Mouse (Mus musculus): ENCODE results near the gene Olfr1045. TPM values are rescaled to one million over a fixed set of nuclear protein-coding genes. Genes with fewer than 3 reads are reported as not detected.

Gene Olfr1045
- polyA plus RNA-seq, 1 experiment from 2014 or later, result not detected

Other genes starting within 250 kb of the Olfr1045 start
- not detected in 2 replicates for gene Olfr1029, start 229.1 kb downstream of the Olfr1045 start, polyA plus RNA-seq (2016; fragmentation: Nextera tagmentation; extraction: Ambion mirVana)
- gene Olfr1030, start 223.7 kb downstream of the Olfr1045 start, polyA plus RNA-seq (2016; fragmentation: Nextera tagmentation; extraction: Ambion mirVana), result not detected in 2 replicates
- gene Olfr1031, start 212.7 kb downstream of the Olfr1045 start, polyA plus RNA-seq (2016; fragmentation: Nextera tagmentation; extraction: Ambion mirVana), result not detected in 2 replicates
- not detected in 2 replicates for gene Olfr1032, start 197.5 kb downstream of the Olfr1045 start, polyA plus RNA-seq (2016; fragmentation: Nextera tagmentation; extraction: Ambion mirVana)
- gene Olfr1033, start 182.4 kb downstream of the Olfr1045 start, polyA plus RNA-seq (2016; fragmentation: Nextera tagmentation; extraction: Ambion mirVana), result not detected in 2 replicates
- gene Olfr1034, start 157.1 kb downstream of the Olfr1045 start, polyA plus RNA-seq (2016; fragmentation: Nextera tagmentation; extraction: Ambion mirVana), result 0.04 TPM in 1 of 2 replicates, not detected in the other
- not detected in 2 replicates for gene Olfr1036, start 129.0 kb downstream of the Olfr1045 start, polyA plus RNA-seq (2016; fragmentation: Nextera tagmentation; extraction: Ambion mirVana)
- gene Olfr1037, start 115.6 kb downstream of the Olfr1045 start, polyA plus RNA-seq (2016; fragmentation: Nextera tagmentation; extraction: Ambion mirVana), result not detected in 2 replicates
- gene Olfr1039, start 67.1 kb downstream of the Olfr1045 start, polyA plus RNA-seq (2016; fragmentation: Nextera tagmentation; extraction: Ambion mirVana), result not detected in 2 replicates
- not detected in 2 replicates for gene Olfr1040, start 56.3 kb downstream of the Olfr1045 start, polyA plus RNA-seq (2016; fragmentation: Nextera tagmentation; extraction: Ambion mirVana)
- gene Olfr1042, start 41.2 kb downstream of the Olfr1045 start, polyA plus RNA-seq (2016; fragmentation: Nextera tagmentation; extraction: Ambion mirVana), result not detected in 2 replicates
- gene Olfr1043, start 35.5 kb downstream of the Olfr1045 start, polyA plus RNA-seq (2016; fragmentation: Nextera tagmentation; extraction: Ambion mirVana), result not detected in 2 replicates
- gene Olfr1044, start 25.2 kb downstream of the Olfr1045 start, polyA plus RNA-seq (2016; fragmentation: Nextera tagmentation; extraction: Ambion mirVana), result not detected in 2 replicates
- gene Olfr52, start 17.3 kb downstream of the Olfr1045 start, polyA plus RNA-seq (2016; fragmentation: Nextera tagmentation; extraction: Ambion mirVana), result not detected in 2 replicates
- not detected in 2 replicates for gene Olfr1046, start 16.3 kb upstream of the Olfr1045 start, polyA plus RNA-seq (2016; fragmentation: Nextera tagmentation; extraction: Ambion mirVana)
- not detected in 2 replicates for gene Olfr1047, start 28.4 kb upstream of the Olfr1045 start, polyA plus RNA-seq (2016; fragmentation: Nextera tagmentation; extraction: Ambion mirVana)
- gene Olfr1048, start 37.3 kb upstream of the Olfr1045 start, polyA plus RNA-seq (2016; fragmentation: Nextera tagmentation; extraction: Ambion mirVana), result not detected in 2 replicates
- not detected in 2 replicates for gene Olfr1049, start 55.3 kb upstream of the Olfr1045 start, polyA plus RNA-seq (2016; fragmentation: Nextera tagmentation; extraction: Ambion mirVana)
- not detected in 2 replicates for gene Olfr1051, start 76.1 kb upstream of the Olfr1045 start, polyA plus RNA-seq (2016; fragmentation: Nextera tagmentation; extraction: Ambion mirVana)
- gene Olfr1052, start 89.4 kb upstream of the Olfr1045 start, polyA plus RNA-seq (2016; fragmentation: Nextera tagmentation; extraction: Ambion mirVana), result not detected in 2 replicates
- gene Olfr1053, start 112.3 kb upstream of the Olfr1045 start, polyA plus RNA-seq (2016; fragmentation: Nextera tagmentation; extraction: Ambion mirVana), result not detected in 2 replicates
- not detected in 2 replicates for gene Olfr1054, start 132.4 kb upstream of the Olfr1045 start, polyA plus RNA-seq (2016; fragmentation: Nextera tagmentation; extraction: Ambion mirVana)
- gene Olfr1055, start 147.3 kb upstream of the Olfr1045 start, polyA plus RNA-seq (2016; fragmentation: Nextera tagmentation; extraction: Ambion mirVana), result not detected in 2 replicates
- gene Olfr1056, start 159.5 kb upstream of the Olfr1045 start, polyA plus RNA-seq (2016; fragmentation: Nextera tagmentation; extraction: Ambion mirVana), result not detected in 2 replicates
- gene Olfr1057, start 175.4 kb upstream of the Olfr1045 start, polyA plus RNA-seq (2016; fragmentation: Nextera tagmentation; extraction: Ambion mirVana), result not detected in 2 replicates
- gene Olfr1058, start 185.6 kb upstream of the Olfr1045 start, polyA plus RNA-seq (2016; fragmentation: Nextera tagmentation; extraction: Ambion mirVana), result not detected in 2 replicates
- gene Olfr1061, start 211.0 kb upstream of the Olfr1045 start, polyA plus RNA-seq (2016; fragmentation: Nextera tagmentation; extraction: Ambion mirVana), result not detected in 2 replicates
- not detected in 2 replicates for gene Olfr1062, start 223.7 kb upstream of the Olfr1045 start, polyA plus RNA-seq (2016; fragmentation: Nextera tagmentation; extraction: Ambion mirVana)
- not detected in 2 replicates for gene Olfr1065, start 247.6 kb upstream of the Olfr1045 start, polyA plus RNA-seq (2016; fragmentation: Nextera tagmentation; extraction: Ambion mirVana)

Data from limb, embryonic 12.5 days (tissue).